Comparison of ENCODE assay signal across 25 mouse cellular contexts in the genomic region with DNA sequence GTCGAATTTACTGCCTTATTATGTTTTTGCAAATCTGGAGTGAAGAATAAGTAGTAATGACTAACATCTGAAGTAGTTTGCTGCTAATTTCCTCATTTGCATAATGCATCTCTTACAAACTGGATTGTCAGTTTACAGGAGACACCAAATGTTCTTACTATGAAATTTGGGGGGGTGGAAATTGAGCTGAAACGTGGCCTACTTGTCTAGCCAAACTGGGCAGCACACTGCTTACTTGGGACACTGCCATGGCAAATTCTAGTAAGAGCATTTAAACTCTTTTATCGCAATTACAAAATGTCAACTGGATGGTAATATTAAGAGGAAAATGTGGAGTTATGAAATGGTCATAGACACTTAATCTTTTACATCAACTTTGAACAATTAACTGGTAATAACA. TPM values are rescaled to one million over a fixed set of nuclear protein-coding genes. Genes with fewer than 3 reads are reported as not detected.
"Had no signal": no experiment of that assay in that cellular context is flagged by ENCODE, and none has a peak within 500 bp of the region (broad histone marks: within the 10 kb centered on the region; RNA-seq: fewer than 3 reads in every experiment).

No protein-coding gene starts in this region.

- H3K9me3 ChIP-seq: kidney, embryonic 15.5 days; limb, embryonic 12.5 days; limb, embryonic 15.5 days; midbrain, embryonic 10.5 days; midbrain, embryonic 13.5 days; neural tube, embryonic 13.5 days had no signal

- H3K4me1 ChIP-seq: kidney, embryonic 15.5 days; limb, embryonic 15.5 days; midbrain, embryonic 10.5 days; midbrain, embryonic 13.5 days had no signal

- H3K4me2 ChIP-seq: kidney, embryonic 15.5 days; limb, embryonic 12.5 days; limb, embryonic 15.5 days; liver, embryonic 11.5 days; lung, embryonic 14.5 days; midbrain, embryonic 13.5 days; neural tube, embryonic 13.5 days had no signal

- H3K4me3 ChIP-seq: kidney, embryonic 15.5 days; limb, embryonic 12.5 days; limb, embryonic 15.5 days; midbrain, embryonic 10.5 days; midbrain, embryonic 13.5 days; myocyte; neural tube, embryonic 13.5 days had no signal

- H3K27ac ChIP-seq: kidney, embryonic 15.5 days; limb, embryonic 12.5 days; limb, embryonic 15.5 days; liver, embryonic 14.5 days; macrophage; midbrain, embryonic 10.5 days; midbrain, embryonic 13.5 days; neural tube, embryonic 13.5 days had no signal

- H3K27me3 ChIP-seq: kidney, embryonic 15.5 days; limb, embryonic 12.5 days; limb, embryonic 15.5 days; midbrain, embryonic 13.5 days; neural tube, embryonic 13.5 days had no signal

- ATAC-seq: liver, postnatal 0 days; lung, postnatal 0 days; midbrain, embryonic 13.5 days; midbrain, embryonic 16.5 days had no signal

- DNase-seq: kidney, adult 2 months; kidney, postnatal 10 days; kidney, postnatal 36 days; left cerebral cortex, postnatal 4 days; liver, postnatal 0 days; lung, embryonic 14.5 days; retina, postnatal 1 day; thymus, adult 2 months; thymus, postnatal 14 days had no signal

- H3K9ac ChIP-seq: kidney, embryonic 15.5 days; limb, embryonic 12.5 days; limb, embryonic 15.5 days; liver, embryonic 14.5 days; liver, postnatal 0 days; lung, embryonic 14.5 days; midbrain, embryonic 13.5 days; neural tube, embryonic 13.5 days had no signal

- H3K36me3 ChIP-seq: kidney, embryonic 15.5 days; limb, embryonic 12.5 days; limb, embryonic 15.5 days; midbrain, embryonic 10.5 days; midbrain, embryonic 13.5 days; neural tube, embryonic 13.5 days had no signal

RNA-seq across cellular contexts. Expression of a gene that starts 56.4 kb away (rescaled TPM):
- total RNA-seq: megakaryocyte, adult 5-6 weeks; monocyte, adult 5-6 weeks; neutrophil, adult 5-6 weeks had no signal
- polyA plus RNA-seq: kidney, adult 2 months; macrophage; spleen, adult 2 months; thymus, adult 2 months had no signal
